Mouse (Mus musculus) neural tube, embryonic 14.5 days (tissue): Measurements from ENCODE around the gene Gp1bb. TPM values are rescaled to one million over a fixed set of nuclear protein-coding genes. Genes with fewer than 3 reads are reported as not detected.

Source experiments
- ATAC-seq: fragments of 200-750 bp; cut with Nextera tagmentation; 2 replicates; pipeline ENCODE4 v1.8.0; 2017; ENCODE audit warnings: low read depth, mild to moderate bottlenecking, moderate TSS enrichment, moderate library complexity
- H3K27ac ChIP-seq: fragments of 300-500 bp; sonication (generic); 2 replicates; pipeline ENCODE4 v1.5.1; 2014; ENCODE audit warnings: low read depth, mild to moderate bottlenecking, control low read depth, low read length, moderate library complexity, mixed read lengths
- H3K27me3 ChIP-seq: fragments of 300-500 bp; sonication (generic); 2 replicates; pipeline ENCODE4 v1.6.1; 2014; ENCODE audit warnings: low read length; ENCODE audit not compliant: control insufficient read depth, insufficient read depth
- H3K36me3 ChIP-seq: fragments of 300-500 bp; sonication (generic); 2 replicates; pipeline ENCODE4 v1.6.1; 2014; ENCODE audit warnings: low read length, mixed read lengths; ENCODE audit not compliant: control insufficient read depth, insufficient read depth
- H3K4me1 ChIP-seq: fragments of 300-500 bp; sonication (generic); 2 replicates; pipeline ENCODE4 v1.6.1; 2014; ENCODE audit warnings: low read length; ENCODE audit not compliant: control insufficient read depth, insufficient read depth
- H3K4me2 ChIP-seq: fragments of 300-500 bp; sonication (generic); 2 replicates; pipeline ENCODE4 v1.6.1; 2014; ENCODE audit warnings: mild to moderate bottlenecking, low read depth, low read length, control low read depth
- H3K4me3 ChIP-seq: fragments of 300-500 bp; sonication (generic); 2 replicates; pipeline ENCODE4 v1.5.1; 2014; ENCODE audit warnings: low read depth, low read length, control low read depth, mixed read lengths
- H3K9ac ChIP-seq: fragments of 300-500 bp; sonication (generic); replicated peaks from 2 replicates; pipeline ENCODE4 v1.6.1; 2014; ENCODE audit warnings: low read depth, mild to moderate bottlenecking, control low read depth, low read length, mixed read lengths
- H3K9me3 ChIP-seq: fragments of 300-500 bp; sonication (generic); 2 replicates; pipeline ENCODE4 v1.6.1; 2016; ENCODE audit warnings: low read length; ENCODE audit not compliant: control insufficient read depth
- WGBS: fragments of 180-500 bp; shearing (Covaris S2); extraction: QIAGEN DNeasy Blood & Tissue Kit; methylation state at CpG from one replicate; pipeline ENCODE4 v1.1.7; 2014; 5-methylcytosine and 5-hydroxymethylcytosine counted together
- polyA plus RNA-seq: library from polyadenylated mRNA; unstranded; fragments of >200 nt; fragmentation: Nextera tagmentation; extraction: Ambion mirVana; gene quantifications from 2 replicates; pipeline ENCODE4 v1.2.1, GENCODE M21; 2014

Gene Gp1bb
- polyA plus RNA-seq, 1 experiment from 2014 or later, result 11.5 TPM

DNA sequence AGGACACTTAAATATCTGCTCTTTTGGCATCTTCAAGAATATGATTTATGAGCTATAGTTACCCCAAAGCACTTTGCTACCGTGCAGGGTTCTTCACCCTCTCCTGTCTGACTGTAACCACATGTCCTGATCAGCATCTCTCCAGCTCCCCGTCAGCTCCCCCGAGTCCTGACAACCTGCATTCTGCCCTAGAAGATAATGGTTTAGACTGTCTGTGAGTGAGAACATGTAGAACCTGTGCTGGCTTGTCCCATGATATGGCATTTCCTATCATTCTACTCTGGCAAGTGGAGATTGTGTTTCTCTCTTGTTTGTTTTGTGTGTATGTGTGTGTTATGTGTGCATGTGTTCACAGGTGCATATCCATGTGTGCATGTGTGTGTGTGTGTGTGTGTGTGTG lies 24.2 kb downstream of the Gp1bb start:
- Histone ChIP-seq H3K9ac (no peak overlapping the region), H3K27me3 (peaks cover 10% of the 10 kb centered on the region)
- no peak for ATAC-seq

DNA sequence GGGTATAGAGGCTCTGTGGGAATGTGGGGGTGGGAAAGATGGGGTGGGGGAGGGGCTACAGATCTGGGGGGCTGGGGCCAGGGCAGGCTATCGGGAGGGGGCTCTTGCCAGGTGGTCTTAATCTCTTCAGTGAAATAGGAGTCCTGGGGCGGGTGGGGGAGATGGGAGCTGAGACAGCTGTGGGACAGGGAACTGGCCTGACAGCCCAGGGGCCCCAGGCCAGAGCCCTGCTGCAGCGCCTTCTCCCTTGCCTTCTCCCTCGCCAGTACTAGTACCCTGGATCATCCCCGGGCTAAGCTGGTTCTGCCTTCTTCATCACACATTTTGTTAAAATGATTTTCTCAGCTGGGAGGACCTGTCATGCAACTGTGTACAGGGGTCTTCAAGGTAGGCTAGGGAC lies 25.9 kb downstream of the Gp1bb start:
- Histone ChIP-seq H3K9ac (no peak overlapping the region), H3K27me3 (peaks cover 22% of the 10 kb centered on the region), H3K4me3 (no peak overlapping the region), H3K4me2 (no peak overlapping the region), H3K4me1 (no peaks in the 10 kb centered on the region), H3K9me3 (no peaks in the 10 kb centered on the region), H3K27ac (no peak overlapping the region), H3K36me3 (no peaks in the 10 kb centered on the region)
- ATAC-seq, result no peak
- 47% methylated on average over 5 of the region's 5 CpGs for WGBS

More for the DNA sequence above, 24.2 kb downstream of the Gp1bb start:
- Histone ChIP-seq H3K4me1 (no peaks in the 10 kb centered on the region), H3K4me3 (no peak overlapping the region), H3K4me2 (no peak overlapping the region), H3K36me3 (no peaks in the 10 kb centered on the region), H3K27ac (no peak overlapping the region), H3K9me3 (no peaks in the 10 kb centered on the region)
- WGBS, result 85% methylated on average over 3 of the region's 3 CpGs

DNA sequence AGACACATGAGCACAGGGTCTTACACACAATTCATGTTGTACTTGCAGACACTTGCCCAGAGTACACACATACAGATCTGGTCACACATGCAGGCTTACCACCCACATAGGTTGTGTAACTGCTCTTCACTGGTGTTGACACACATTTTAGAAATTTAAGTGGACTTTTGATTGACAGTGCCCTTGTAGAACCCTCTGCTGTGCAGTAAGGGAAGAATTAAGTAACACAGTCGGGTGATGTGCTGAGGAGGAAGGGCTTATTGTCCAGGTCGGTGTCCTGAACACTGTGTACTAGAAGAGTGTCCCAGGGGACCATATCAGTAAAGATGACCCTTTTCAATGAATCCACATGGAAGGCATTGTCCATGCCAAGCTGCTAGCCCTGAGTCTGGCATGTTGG lies 28.3 kb downstream of the Gp1bb start:
- H3K9me3 ChIP-seq, result no peaks in the 10 kb centered on the region
- H3K36me3 ChIP-seq, result no peaks in the 10 kb centered on the region
- H3K4me1 ChIP-seq, result peaks cover 4% of the 10 kb centered on the region
- no peak overlapping the region for H3K9ac ChIP-seq
- 79% methylated on average over 2 of the region's 2 CpGs for WGBS
- no peak overlapping the region for H3K27ac ChIP-seq
- no peak for ATAC-seq
- no peak overlapping the region for H3K4me2 ChIP-seq
- no peak overlapping the region for H3K4me3 ChIP-seq
- H3K27me3 ChIP-seq, result peaks cover 46% of the 10 kb centered on the region

DNA sequence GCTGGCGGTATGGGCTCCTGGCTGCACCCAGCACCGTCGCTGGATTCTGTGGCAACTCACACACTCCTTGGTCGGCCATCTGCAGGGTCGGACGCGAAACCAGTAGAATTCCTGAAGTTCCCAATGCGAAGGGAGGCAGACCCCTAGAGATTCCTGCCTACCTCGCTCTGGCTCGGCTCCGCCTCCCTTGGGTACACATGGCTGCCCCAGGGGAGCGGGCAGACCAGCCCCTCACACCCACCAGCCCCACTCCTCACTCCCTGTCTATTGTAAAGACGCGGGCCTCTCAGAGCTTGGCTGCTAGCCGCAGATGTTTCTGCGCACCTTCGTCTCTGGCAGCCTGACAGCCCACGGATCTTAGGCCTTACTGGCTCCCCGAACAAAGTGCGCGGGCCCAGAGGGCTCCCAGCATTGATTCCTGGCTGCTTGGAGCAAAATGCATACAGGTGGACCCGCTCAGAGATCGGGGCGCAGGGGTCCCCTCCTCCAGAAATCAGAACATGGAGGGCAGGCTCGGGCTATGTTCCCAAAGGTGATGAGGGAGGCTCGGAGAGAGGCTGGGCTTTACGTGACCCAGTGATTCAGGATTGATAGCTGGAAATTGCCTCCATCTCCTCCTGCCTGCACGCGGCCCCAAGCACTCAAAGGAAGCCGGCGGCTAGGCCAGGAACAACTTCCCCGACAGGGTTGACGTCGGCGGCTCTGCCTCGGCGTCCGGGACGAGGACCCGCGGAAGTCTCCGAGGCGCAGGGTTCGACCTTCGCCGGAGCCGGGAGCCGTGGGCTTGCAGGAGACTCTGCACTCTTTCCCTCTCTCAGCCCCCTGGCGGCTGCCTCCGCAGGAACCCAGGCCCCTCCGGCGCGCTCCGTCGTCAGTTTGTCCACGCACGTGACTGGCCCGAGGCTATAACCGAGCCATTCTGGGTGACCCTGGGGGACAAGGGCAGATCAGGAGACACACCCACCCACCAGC lies 30.9 kb downstream of the Gp1bb start:
- 0 out of 2 replicates have a peak overlapping the region, but pooled peaks have one; percentile 10 for H3K4me3 ChIP-seq
- 2% methylated on average over 57 of the region's 59 CpGs for WGBS

GRCm38 (mm10) chr16:18589804-18590790 lies 32.1 kb downstream of the Gp1bb start, which contains the start of gene Tbx1:
Gene Tbx1 (minus strand): TSS chr16:18590671.
- Histone ChIP-seq H3K9ac (no peak within 1 kb of the TSS), H3K36me3 (no peaks in the 10 kb centered on the region), H3K27me3 (peaks cover 78% of the 10 kb centered on the region), H3K4me2 (peak within 1 kb of the TSS; percentile 26; the same call in 1 of the 2 replicates), H3K4me3 (peak within 1 kb of the TSS; percentile 10), H3K4me1 (peaks cover 16% of the 10 kb centered on the region), H3K27ac (no peak within 1 kb of the TSS), H3K9me3 (no peaks in the 10 kb centered on the region)
- ATAC-seq, result no peak
- WGBS, result 2% methylated on average over 48 of the region's 48 CpGs

More for the DNA sequence above, 30.9 kb downstream of the Gp1bb start:
- H3K27ac ChIP-seq, result no peak overlapping the region
- H3K4me2 ChIP-seq, result 0 out of 2 replicates have a peak overlapping the region, but pooled peaks have one; percentile 16
- peaks cover 67% of the 10 kb centered on the region for H3K27me3 ChIP-seq
- no peaks in the 10 kb centered on the region for H3K9me3 ChIP-seq
- H3K9ac ChIP-seq, result no peak overlapping the region
- no peaks in the 10 kb centered on the region for H3K36me3 ChIP-seq
- peaks cover 14% of the 10 kb centered on the region for H3K4me1 ChIP-seq
- ATAC-seq, result peak; percentile 26; the same call in 1 of the 2 replicates

- WGBS, result 9% methylated on average over 9 of the region's 9 CpGs
- Histone ChIP-seq H3K4me3 (no peak overlapping the region), H3K36me3 (no peaks in the 10 kb centered on the region), H3K9ac (no peak overlapping the region), H3K27me3 (peaks cover 87% of the 10 kb centered on the region), H3K9me3 (no peaks in the 10 kb centered on the region), H3K4me1 (peaks cover 16% of the 10 kb centered on the region), H3K27ac (no peak overlapping the region), H3K4me2 (no peak overlapping the region)
- no peak for ATAC-seq
Observed at GRCm38 (mm10) chr16:18589080-18589621, 33.1 kb downstream of the Gp1bb start.

- no peak for ATAC-seq
- H3K4me1 ChIP-seq, result peaks cover 16% of the 10 kb centered on the region
- 4% methylated on average over 29 of the region's 31 CpGs for WGBS
- no peaks in the 10 kb centered on the region for H3K9me3 ChIP-seq
- no peak overlapping the region for H3K4me3 ChIP-seq
- H3K27ac ChIP-seq, result no peak overlapping the region
- H3K27me3 ChIP-seq, result peaks cover 87% of the 10 kb centered on the region
- no peak overlapping the region for H3K4me2 ChIP-seq
- no peaks in the 10 kb centered on the region for H3K36me3 ChIP-seq
- no peak overlapping the region for H3K9ac ChIP-seq
Observed at GRCm38 (mm10) chr16:18588738-18589055, 33.5 kb downstream of the Gp1bb start.

DNA sequence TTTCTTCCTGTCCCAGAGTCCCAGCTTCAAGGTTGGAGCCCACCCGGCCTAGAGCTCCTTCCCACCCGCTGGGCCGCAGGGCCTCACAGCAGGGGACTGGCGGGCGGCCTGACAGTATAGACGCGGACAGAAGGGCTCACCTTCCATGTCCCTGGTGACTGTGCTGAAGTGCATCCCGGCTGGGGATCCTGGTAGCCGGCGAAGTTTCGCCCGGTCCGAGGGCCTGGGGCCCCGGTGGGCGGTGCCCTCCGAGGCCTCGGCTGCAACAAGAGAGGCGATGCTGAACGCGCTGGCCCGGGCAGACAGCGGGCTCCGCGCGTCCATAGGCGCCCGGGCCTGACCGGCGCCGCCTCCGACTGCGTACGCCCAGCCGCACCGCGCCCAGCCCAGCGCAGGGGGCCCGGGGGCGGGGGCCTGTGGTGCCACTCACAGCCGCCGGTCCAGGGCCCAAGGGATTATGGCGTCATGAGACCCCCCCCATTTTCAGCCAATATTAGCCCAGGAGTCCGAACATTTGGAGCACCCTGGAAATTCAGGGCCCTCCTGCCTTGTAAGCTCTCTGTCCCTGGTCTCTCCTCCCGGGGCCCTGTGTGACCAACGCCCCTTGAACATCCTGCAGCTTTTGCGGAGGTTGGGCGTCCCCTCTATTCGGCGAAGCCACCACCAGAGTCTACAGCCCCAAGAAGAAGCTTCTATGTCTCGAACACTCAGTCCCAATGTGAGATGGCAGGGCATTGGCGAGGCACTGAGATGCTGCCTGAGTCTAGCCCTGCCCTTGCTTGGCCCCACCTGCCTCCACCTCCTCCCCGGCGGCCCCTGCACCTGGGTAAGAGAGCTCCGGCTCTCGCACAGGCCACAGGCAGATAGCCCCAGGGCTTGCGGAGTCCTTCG lies 34.1 kb downstream of the Gp1bb start:
- peaks cover 16% of the 10 kb centered on the region for H3K4me1 ChIP-seq
- peaks cover 88% of the 10 kb centered on the region for H3K27me3 ChIP-seq
- H3K27ac ChIP-seq, result no peak overlapping the region
- H3K36me3 ChIP-seq, result no peaks in the 10 kb centered on the region
- WGBS, result 1% methylated on average over 52 of the region's 57 CpGs
- H3K9me3 ChIP-seq, result no peaks in the 10 kb centered on the region
- peak overlapping the region; percentile 10; the same call in 1 of the 2 replicates for H3K4me3 ChIP-seq
- peak overlapping the region; percentile 11; the same call in 1 of the 2 replicates for H3K4me2 ChIP-seq
- no peak overlapping the region for H3K9ac ChIP-seq
- 0 out of 2 replicates have a peak, but pooled peaks have one; percentile 7 for ATAC-seq
